8 mouse cellular contexts compared by ENCODE assay signal in genomic region chr15:79892213-79892541, GRCm38 (mm10). TPM values are rescaled to one million over a fixed set of nuclear protein-coding genes. Genes with fewer than 3 reads are reported as not detected.
DNase-seq lines count a peak whose midpoint lies in the region; ATAC-seq lines count a peak whose summit lies in the region.

No protein-coding gene starts in this region.

- peaks cover 3% of the 10 kb centered on the region; the same call in 1 of the 2 replicates for H3K36me3 ChIP-seq in embryonic facial prominence, embryonic 15.5 days
- no peaks in the 10 kb centered on the region for H3K36me3 ChIP-seq in heart, embryonic 13.5 days
- H3K36me3 ChIP-seq in kidney, embryonic 15.5 days = no peaks in the 10 kb centered on the region

- H3K9ac ChIP-seq in embryonic facial prominence, embryonic 15.5 days = peak overlapping the region; percentile 16
- H3K9ac ChIP-seq in heart, embryonic 13.5 days = peak overlapping the region; percentile 80
- peak overlapping the region; percentile 53 for H3K9ac ChIP-seq in kidney, embryonic 15.5 days

- 2% methylated on average over 12 of the region's 12 CpGs for WGBS in embryonic facial prominence, embryonic 15.5 days
- 3% methylated on average over 12 of the region's 12 CpGs for WGBS in heart, embryonic 13.5 days
- under 1% methylated on average over 12 of the region's 12 CpGs for WGBS in kidney, embryonic 15.5 days

- peak overlapping the region; percentile 41 for H3K27ac ChIP-seq in embryonic facial prominence, embryonic 15.5 days (replicated peaks)
- H3K27ac ChIP-seq in heart, embryonic 13.5 days (replicated peaks) = peak overlapping the region; percentile 71
- peak overlapping the region; percentile 84 for H3K27ac ChIP-seq in kidney, embryonic 15.5 days

- no peaks in the 10 kb centered on the region for H3K9me3 ChIP-seq in embryonic facial prominence, embryonic 15.5 days (replicated peaks)
- H3K9me3 ChIP-seq in heart, embryonic 13.5 days = no peaks in the 10 kb centered on the region
- no peaks in the 10 kb centered on the region for H3K9me3 ChIP-seq in kidney, embryonic 15.5 days (replicated peaks)

- H3K27me3 ChIP-seq in embryonic facial prominence, embryonic 15.5 days = 0 out of 2 replicates have a peak, but pooled peaks cover 8% of the 10 kb centered on the region
- H3K27me3 ChIP-seq in heart, embryonic 13.5 days (replicated peaks) = peaks cover 21% of the 10 kb centered on the region; the same call in 1 of the 2 replicates
- peaks cover 6% of the 10 kb centered on the region; the same call in 1 of the 2 replicates for H3K27me3 ChIP-seq in kidney, embryonic 15.5 days

- peak overlapping the region; percentile 44 for H3K4me3 ChIP-seq in embryonic facial prominence, embryonic 15.5 days (replicated peaks)
- peak overlapping the region; percentile 68 for H3K4me3 ChIP-seq in heart, embryonic 13.5 days
- H3K4me3 ChIP-seq in kidney, embryonic 15.5 days (replicated peaks) = peak overlapping the region; percentile 54

- peak; percentile 78 for ATAC-seq in embryonic facial prominence, embryonic 15.5 days (ENCODE audit: insufficient number of reproducible peaks, low FRiP score, low TSS enrichment, low read depth)
- ATAC-seq in heart, embryonic 13.5 days (ENCODE audit: extremely low read depth, insufficient number of reproducible peaks, low FRiP score, low TSS enrichment) = peak; percentile 58; the same call in 1 of the 2 replicates
- peak; percentile 68 for ATAC-seq in kidney, embryonic 15.5 days (replicated peaks; ENCODE audit: low FRiP score)

- peak overlapping the region; percentile 47 for H3K4me2 ChIP-seq in embryonic facial prominence, embryonic 15.5 days (replicated peaks)
- peak overlapping the region; percentile 80 for H3K4me2 ChIP-seq in heart, embryonic 13.5 days
- H3K4me2 ChIP-seq in kidney, embryonic 15.5 days = peak overlapping the region; percentile 66

- H3K4me1 ChIP-seq in embryonic facial prominence, embryonic 15.5 days = peaks cover 11% of the 10 kb centered on the region
- H3K4me1 ChIP-seq in heart, embryonic 13.5 days = peaks cover 19% of the 10 kb centered on the region
- H3K4me1 ChIP-seq in kidney, embryonic 15.5 days = peaks cover 28% of the 10 kb centered on the region

- DNase-seq in B cell, adult 2 months = peak; percentile 76
- peak; percentile 60 for DNase-seq in T-cell, adult 2 months (ENCODE audit: low spot score)
- DNase-seq in lung, postnatal 14 days = peak; percentile 83
- DNase-seq in ovary, postnatal 10 days (ENCODE audit: low spot score) = peak; percentile 28
- DNase-seq in urinary bladder, postnatal 36 days (ENCODE audit: low spot score in 2 of 2) = peak; percentile 60 to 73

RNA-seq across cellular contexts. Expression of gene Apobec3, which starts 0.7 kb away (rescaled TPM):
- 16.7 and 19.2 TPM in 2 replicates for polyA plus RNA-seq in embryonic facial prominence, embryonic 15.5 days (2015; fragmentation: Nextera tagmentation; extraction: Ambion mirVana)
- 13.5 and 13.9 TPM in 2 replicates for polyA plus RNA-seq in heart, embryonic 13.5 days (2015; fragmentation: Nextera tagmentation; extraction: Ambion mirVana)
- polyA plus RNA-seq in kidney, embryonic 15.5 days (2015; fragmentation: Nextera tagmentation; extraction: Ambion mirVana) = 29.3 and 31.0 TPM in 2 replicates

RNA-seq across cellular contexts. Expression of gene Cbx6, which starts 57.7 kb away (rescaled TPM):
- polyA plus RNA-seq in embryonic facial prominence, embryonic 15.5 days (2015; fragmentation: Nextera tagmentation; extraction: Ambion mirVana) = 90.7 and 93.5 TPM in 2 replicates
- 48.6 and 49.5 TPM in 2 replicates for polyA plus RNA-seq in heart, embryonic 13.5 days (2015; fragmentation: Nextera tagmentation; extraction: Ambion mirVana)
- polyA plus RNA-seq in kidney, embryonic 15.5 days (2015; fragmentation: Nextera tagmentation; extraction: Ambion mirVana) = 45.5 and 50.4 TPM in 2 replicates

RNA-seq across cellular contexts. Expression of gene Npcd, which starts 58.1 kb away (rescaled TPM):
- 0.91 TPM in 1 of 2 replicates, not detected in the other for polyA plus RNA-seq in embryonic facial prominence, embryonic 15.5 days (2015; fragmentation: Nextera tagmentation; extraction: Ambion mirVana)
- not detected in 2 replicates for polyA plus RNA-seq in heart, embryonic 13.5 days (2015; fragmentation: Nextera tagmentation; extraction: Ambion mirVana)
- not detected in 2 replicates for polyA plus RNA-seq in kidney, embryonic 15.5 days (2015; fragmentation: Nextera tagmentation; extraction: Ambion mirVana)

Comparison
In these comparisons a context has a peak if more than half of its experiments do, and no peak if none do; other contexts are left out.
1. Peak in every context shown above with its lines: DNase-seq, ATAC-seq, H3K4me3 ChIP-seq and H3K27ac ChIP-seq.
2. DNase-seq: peak in every context shown above with its lines; median percentile 83 in lung, postnatal 14 days; 76 in B cell, adult 2 months; 66 in urinary bladder, postnatal 36 days; 60 in T-cell, adult 2 months; 28 in ovary, postnatal 10 days.
3. H3K9ac ChIP-seq: peak in every context shown above with its lines; median percentile 80 in heart, embryonic 13.5 days; 53 in kidney, embryonic 15.5 days; 16 in embryonic facial prominence, embryonic 15.5 days.